ENCODE assay signal across 9 mouse cellular contexts in the genomic region with DNA sequence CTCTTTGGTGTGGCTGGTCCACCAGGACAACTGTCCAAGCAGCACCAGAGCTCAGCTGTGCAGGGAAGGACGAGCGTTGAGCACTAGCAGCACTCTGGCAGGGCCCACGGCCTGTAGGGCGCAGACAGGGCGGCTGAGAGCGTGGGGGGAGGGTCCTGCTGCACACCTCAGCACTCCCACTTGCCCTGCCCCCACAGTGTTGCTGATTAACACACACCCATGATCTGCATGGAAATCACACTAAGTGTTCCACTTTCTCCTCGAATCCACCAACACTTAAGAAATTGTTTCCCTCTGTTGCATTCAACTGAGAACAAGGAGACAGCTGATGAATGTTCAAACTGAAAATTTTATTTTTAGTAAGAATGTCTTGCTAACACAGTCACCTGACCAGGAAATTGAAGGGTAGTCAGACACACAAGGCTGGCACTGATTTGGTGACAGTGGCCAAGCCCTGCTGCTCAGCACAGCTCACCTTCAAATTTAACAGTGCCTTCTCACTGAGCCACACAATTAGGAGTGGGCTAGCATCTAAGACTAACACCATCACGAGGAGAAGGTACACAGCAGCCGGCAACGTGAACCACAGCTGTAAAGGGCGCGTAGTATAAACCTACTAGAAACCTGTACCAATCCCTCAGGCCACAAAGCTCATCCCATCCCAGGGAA. TPM values are rescaled to one million over a fixed set of nuclear protein-coding genes. Genes with fewer than 3 reads are reported as not detected.
DNase-seq lines count a peak whose midpoint lies in the region; ATAC-seq lines count a peak whose summit lies in the region.
"Had no signal": no experiment of that assay in that cellular context is flagged by ENCODE, and none has a peak within 500 bp of the region (broad histone marks: within the 10 kb centered on the region; RNA-seq: fewer than 3 reads in every experiment).

No protein-coding gene starts in this region.

- DNase-seq in cerebellum, postnatal 25 days: peak; percentile 41 to 44
- DNase-seq in right cerebral cortex, adult 18-20 months: peak; percentile 39
- no peak for DNase-seq in right cerebral cortex, postnatal 25 days
- peak; percentile 48 to 60 for DNase-seq in kidney, postnatal 25 days
- DNase-seq in adrenal gland, postnatal 10 days: no peak
- DNase-seq: cerebellum, adult 8-10 months had no signal

- no peak for ATAC-seq in cerebellum, adult (ENCODE audit: insufficient number of reproducible peaks, low FRiP score, low TSS enrichment)
- ATAC-seq in activated CD4-positive, CD25-positive, alpha-beta regulatory T cell, adult 4 months: no peak
- ATAC-seq in CD4-positive, CD25-positive, alpha-beta regulatory T cell, adult 4 months: no peak

RNA-seq across cellular contexts. Expression of gene Kif1b, which starts 58.3 kb away (rescaled TPM):
- polyA plus RNA-seq in activated CD4-positive, CD25-positive, alpha-beta regulatory T cell, adult 4 months (2017; shearing (Covaris generic)): 10 to 100 TPM; 11.0 to 15.4 TPM
- 10 to 100 TPM; 11.9 to 15.0 TPM for polyA plus RNA-seq in CD4-positive, CD25-positive, alpha-beta regulatory T cell, adult 4 months (2017; shearing (Covaris generic))
- total RNA-seq in adrenal gland, postnatal 10 days (2021): 100 to 1,000 TPM; 105 to 154 TPM

Comparison
In these comparisons a context has a peak if more than half of its experiments do, and no peak if none do; other contexts are left out.
1. DNase-seq: peak in cerebellum, postnatal 25 days (2 of 2), right cerebral cortex, adult 18-20 months (single experiment) and kidney, postnatal 25 days (2 of 2); none in right cerebral cortex, postnatal 25 days (single experiment) and adrenal gland, postnatal 10 days (single experiment).